Mouse (Mus musculus): ENCODE results near the gene Cdyl2.

The Cdyl2 gene

DNA sequence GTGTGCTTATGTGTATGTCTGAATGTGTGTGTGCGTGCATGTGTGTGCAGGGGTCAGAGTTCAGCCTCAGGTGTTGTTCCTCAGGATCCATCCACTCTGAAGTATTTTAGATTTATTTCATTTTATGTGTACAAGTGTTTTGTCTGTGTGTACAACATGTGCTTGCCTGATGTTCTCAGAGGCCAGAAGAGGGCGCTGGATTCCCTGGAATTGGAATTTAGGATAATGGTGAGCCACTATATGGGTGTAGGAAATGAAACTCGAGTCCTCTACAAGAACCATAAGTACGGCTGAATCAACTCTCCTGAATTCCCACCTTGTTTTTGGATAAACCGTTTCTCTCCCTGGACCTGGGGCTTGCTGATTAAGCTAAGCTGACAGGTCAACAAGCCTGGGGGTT is 61.2 kb downstream of the Cdyl2 start:
- DNase-seq (ENCODE audit: low spot score), result no peak

- no peak for DNase-seq (ENCODE audit: low spot score)
These were observed 62.2 kb downstream of the Cdyl2 start for GRCm38 (mm10) chr8:116670604-116671003.

- no peak for DNase-seq (ENCODE audit: low spot score)
These were observed 63.8 kb downstream of the Cdyl2 start for GRCm38 (mm10) chr8:116668977-116669376.

DNA sequence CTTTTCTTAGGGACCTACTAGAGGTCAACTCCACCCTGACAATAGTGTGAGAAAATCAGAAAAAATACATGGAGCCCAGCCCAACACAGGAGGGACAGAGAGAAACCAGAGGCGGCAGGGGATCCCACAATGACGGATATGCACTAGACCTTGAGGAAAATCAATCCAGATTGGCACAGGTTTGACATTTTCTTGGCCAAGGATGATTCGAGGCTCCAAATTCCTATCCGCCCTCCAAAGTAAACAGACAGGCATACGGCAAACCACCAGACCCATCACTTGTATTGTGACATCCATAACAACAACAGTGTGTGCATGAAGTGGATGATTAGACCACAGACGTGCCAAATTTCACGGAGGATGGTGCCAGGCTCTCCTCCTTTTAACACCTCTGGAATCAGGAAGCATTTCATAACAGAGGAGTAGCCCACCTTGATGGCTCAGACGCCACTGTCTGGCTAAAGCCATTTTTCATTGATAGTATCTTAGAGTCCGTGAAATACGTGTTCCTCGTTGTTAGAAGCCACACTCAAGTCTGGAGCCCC is 65.9 kb downstream of the Cdyl2 start:
- DNase-seq (ENCODE audit: low spot score), result no peak

GRCm38 (mm10) chr8:116661521-116661920 is 71.3 kb downstream of the Cdyl2 start:
- no peak for DNase-seq (ENCODE audit: low spot score)

DNA sequence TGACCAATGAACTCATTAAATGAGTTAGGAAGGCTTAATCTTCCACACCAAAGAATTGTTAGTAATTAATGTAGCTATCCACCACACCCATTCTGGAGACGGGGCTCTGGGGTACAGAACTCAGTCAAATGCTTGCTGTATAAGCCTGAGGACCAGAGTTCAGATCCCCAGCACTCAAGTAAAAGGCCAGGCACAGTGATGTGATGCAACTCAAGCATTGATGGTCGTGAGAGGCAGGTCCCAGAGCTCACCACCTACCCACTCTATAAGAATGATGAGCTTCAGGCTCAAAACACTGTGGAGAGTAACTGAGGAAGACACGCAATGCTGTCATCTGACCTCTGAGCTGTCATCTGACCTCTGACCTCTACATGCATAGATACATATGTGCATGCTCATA is 76.0 kb downstream of the Cdyl2 start:
- no peak for DNase-seq (ENCODE audit: low spot score)

DNA sequence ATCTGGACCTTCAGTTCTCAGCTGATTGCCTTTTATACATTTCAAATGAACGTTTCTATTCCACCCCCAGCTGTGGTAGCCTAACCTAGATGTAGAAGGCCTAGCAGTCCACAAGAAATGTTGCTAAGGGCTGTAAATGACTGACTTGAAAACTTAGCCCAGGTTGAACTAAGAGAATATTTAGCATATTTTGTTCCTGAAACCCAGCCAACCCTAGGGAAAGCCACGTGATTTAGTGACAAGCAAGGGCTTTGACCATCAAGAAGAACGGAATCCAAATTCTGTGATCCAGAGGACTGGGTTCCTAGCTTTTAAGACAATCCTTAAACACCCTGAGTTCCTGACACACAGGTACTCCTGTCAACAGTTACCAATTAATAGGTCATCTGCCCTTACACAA is 77.9 kb downstream of the Cdyl2 start:
- no peak for DNase-seq (ENCODE audit: low spot score)

DNA sequence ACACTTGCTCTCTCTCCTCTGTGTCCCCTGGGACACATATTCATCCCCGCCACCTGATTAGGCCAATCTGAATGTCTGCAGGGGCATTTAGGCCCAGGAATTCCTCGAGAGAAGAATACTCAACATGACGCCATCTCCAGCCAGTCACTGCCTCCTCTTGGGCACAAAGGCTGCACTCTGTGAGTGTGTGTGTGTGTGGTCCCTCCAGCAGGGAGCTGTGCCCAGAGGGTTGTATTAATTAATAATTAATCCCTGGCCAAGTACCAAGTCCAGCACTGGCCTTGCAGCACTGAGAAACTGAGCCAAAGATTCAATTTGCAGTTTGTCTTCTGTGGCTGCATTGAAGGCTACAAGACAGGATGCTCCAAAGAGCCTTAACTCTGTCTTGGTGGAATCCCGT is 79.8 kb downstream of the Cdyl2 start:
- DNase-seq (ENCODE audit: low spot score), result no peak

DNA sequence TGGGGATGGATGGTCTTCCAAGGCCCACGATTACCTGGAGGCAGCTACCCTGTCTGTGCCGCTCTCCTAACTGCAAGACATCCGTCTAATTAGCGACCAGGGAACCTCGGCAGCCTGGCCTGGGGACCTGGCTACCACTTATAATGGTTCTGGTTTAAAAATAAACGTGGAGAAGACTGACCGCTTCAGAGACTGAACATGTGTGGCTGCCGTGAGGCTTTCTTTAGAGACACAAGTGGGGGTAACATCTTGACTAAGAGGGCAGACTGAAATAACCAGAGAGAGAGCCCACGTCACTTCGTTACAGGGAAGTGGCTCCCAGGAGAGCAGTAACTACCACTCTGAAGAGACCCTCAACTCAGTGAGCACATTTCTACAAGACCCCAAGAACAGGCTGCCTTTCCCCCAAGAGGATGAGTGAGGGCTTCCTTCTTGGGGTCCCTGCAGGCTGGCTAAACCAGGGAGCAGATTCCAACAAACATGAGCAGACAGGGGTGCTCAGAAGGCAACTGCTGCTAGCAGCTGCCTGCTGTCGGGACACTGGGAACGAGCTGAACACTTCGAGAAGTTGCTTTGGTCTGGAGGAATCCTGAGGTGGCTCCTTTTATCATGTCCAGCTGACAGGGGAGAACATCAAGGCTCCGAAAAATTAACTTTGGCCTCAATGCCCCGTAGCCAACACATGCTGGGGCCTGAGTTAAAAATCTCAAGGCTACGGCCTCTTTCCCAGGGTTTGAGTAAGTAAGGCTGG is 82.6 kb downstream of the Cdyl2 start:
- no peak for DNase-seq (ENCODE audit: low spot score)

DNA sequence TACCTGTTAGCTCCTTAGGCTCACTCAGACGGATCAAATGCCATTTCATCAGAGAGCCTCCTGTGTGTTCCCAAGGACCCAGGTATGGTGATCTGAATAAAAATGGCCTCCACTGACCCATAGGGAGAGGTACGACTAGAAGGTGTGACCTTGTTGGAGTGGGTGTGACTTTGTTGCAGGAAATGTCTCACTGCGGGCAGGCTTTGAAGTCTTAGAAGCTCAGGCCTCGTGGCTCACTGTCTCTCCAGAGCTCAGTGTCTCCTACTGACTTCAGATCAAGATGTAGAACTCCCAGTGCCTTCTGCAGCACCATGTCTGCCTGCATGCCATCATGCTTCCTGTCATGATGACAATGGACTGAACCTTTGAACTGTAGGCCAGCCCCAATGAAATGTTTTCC is 87.4 kb downstream of the Cdyl2 start:
- DNase-seq (ENCODE audit: low spot score), result no peak

- no peak for DNase-seq (ENCODE audit: low spot score)
These were observed 91.9 kb downstream of the Cdyl2 start for GRCm38 (mm10) chr8:116640925-116641324.

DNA sequence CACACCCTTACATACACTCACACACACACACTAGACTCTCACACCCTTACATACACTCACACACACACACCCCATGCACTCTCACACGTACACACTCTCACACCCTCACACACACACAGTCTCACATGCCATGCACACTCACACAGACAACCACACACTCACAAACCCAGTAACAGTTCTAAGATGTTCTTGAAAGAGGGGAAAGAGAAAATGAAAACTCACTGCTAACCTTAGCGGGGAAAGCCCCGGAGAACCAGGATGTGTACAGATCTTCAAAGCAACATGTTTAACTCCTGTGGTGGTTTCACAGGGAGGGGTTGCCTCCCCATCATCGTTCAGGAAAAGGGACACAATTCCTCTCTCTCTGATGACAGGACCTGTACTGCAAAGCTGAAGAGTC is 94.8 kb downstream of the Cdyl2 start:
- no peak for DNase-seq (ENCODE audit: low spot score)

GRCm38 (mm10) chr8:116637193-116637592 is 95.6 kb downstream of the Cdyl2 start:
- no peak for DNase-seq (ENCODE audit: low spot score)

- DNase-seq (ENCODE audit: low spot score), result no peak
These were observed 96.4 kb downstream of the Cdyl2 start for GRCm38 (mm10) chr8:116636396-116636795.

- no peak for DNase-seq (ENCODE audit: low spot score)
These were observed 96.8 kb downstream of the Cdyl2 start for GRCm38 (mm10) chr8:116635972-116636371.

GRCm38 (mm10) chr8:116635261-116635660 is 97.5 kb downstream of the Cdyl2 start:
- DNase-seq (ENCODE audit: low spot score), result no peak

GRCm38 (mm10) chr8:116634436-116634835 is 98.4 kb downstream of the Cdyl2 start:
- no peak for DNase-seq (ENCODE audit: low spot score)

GRCm38 (mm10) chr8:116633470-116634150 is 99.2 kb downstream of the Cdyl2 start:
- DNase-seq (ENCODE audit: low spot score), result no peak

- DNase-seq (ENCODE audit: low spot score), result no peak
These were observed 102.7 kb downstream of the Cdyl2 start for GRCm38 (mm10) chr8:116630066-116630465.

DNA sequence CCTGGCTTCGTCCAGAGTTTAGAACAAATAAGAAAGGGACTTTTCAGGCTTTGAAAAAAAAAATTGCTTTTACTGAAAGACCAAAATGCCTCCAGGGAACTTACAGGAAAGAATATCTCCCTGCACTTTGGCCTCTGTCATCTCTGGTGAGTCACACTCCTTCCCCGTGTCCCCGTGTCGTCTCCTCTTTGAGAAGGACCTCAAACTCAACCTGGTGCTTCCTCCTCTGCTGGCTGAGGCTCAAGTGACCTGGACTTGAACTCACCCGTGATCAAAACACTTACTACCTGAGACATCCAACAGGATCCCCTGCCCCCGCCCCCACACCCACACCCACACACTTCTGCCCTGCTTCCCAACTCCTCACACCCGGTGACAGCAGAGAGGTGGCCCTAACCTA is 103.8 kb downstream of the Cdyl2 start:
- no peak for DNase-seq (ENCODE audit: low spot score)

DNA sequence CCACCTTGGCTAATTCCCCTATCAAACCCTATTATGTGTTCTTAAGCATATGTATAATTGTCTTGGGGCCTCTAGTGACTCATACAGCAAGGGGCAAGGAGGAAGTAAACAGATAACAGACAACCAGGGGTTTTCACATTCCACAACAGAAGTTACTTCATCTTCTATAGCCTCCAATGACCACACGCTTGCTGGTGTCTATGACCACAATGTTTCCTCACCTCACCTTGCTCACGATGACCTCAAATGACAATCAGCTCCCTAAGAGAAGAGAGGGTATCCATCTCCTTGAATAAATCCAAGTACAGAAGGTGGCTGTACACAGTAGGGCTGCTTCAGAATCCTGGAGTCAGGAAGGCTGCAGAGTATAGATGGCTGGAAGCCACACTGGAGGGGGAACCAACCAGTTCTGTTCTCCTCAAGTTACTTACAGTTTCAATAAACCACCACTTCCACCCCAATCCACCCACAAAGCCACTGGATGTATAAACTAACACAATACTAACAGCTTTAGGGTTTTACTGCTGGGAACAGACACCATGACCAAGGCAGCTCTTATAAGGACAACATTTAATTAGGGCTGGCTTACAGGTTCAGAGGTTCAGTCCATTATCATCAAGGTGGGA is 104.8 kb downstream of the Cdyl2 start:
- no peak for DNase-seq (ENCODE audit: low spot score)

- no peak for DNase-seq (ENCODE audit: low spot score)
These were observed 109.2 kb downstream of the Cdyl2 start for GRCm38 (mm10) chr8:116623591-116623990.

- DNase-seq (ENCODE audit: low spot score), result no peak
These were observed 110.5 kb downstream of the Cdyl2 start for GRCm38 (mm10) chr8:116622326-116622725.

Measured in ovary, postnatal 10 days (tissue).